Mouse (Mus musculus) embryonic stem cell, embryonic (primary cell): ENCODE measurements at regions not wholly inside any gene's neighbourhood (a gene's known extent, or its start where the extent isn't known, plus 50 kb on each side); places are given as distances from the start of the nearest gene placed in this dataset.

Source experiments
- CTCF ChIA-PET, 4 experiments: fragments of 300-600 bp in 2 of 4; fragments of 350-600 bp in 2 of 4; sonication (Branson Sonifier 250); formaldehyde crosslinking; loops; one replicate each; lab custom pipeline; 2022; ENCODE audit warnings: inconsistent platforms in 2 of 4; lab: Charles Lee
- POLR2A ChIA-PET, 4 experiments: fragments of 300-600 bp in 2 of 4; fragments of 350-600 bp in 2 of 4; sonication (Branson Sonifier 250); formaldehyde crosslinking; loops; one replicate each; lab custom pipeline; 2022; ENCODE audit warnings: antibody characterized with exemption in 4 of 4, inconsistent platforms in 1 of 4; lab: Charles Lee

- ChIA-PET CTCF (no interaction called here), POLR2A (no interaction called here)
These were observed 593.8 kb upstream of the Akr1e1 start for GRCm38 (mm10) chr13:5202736-5203135.

- ChIA-PET CTCF (no interaction called here), POLR2A (no interaction called here)
These were observed 595.2 kb upstream of the Akr1e1 start for GRCm38 (mm10) chr13:5204143-5204542.

GRCm38 (mm10) chr13:5211659-5212058, 602.7 kb upstream of the Akr1e1 start:
- CTCF ChIA-PET: no interaction called here
- POLR2A ChIA-PET: no interaction called here

- POLR2A ChIA-PET: no interaction called here
These were observed 620.5 kb upstream of the Akr1e1 start for GRCm38 (mm10) chr13:5229476-5229875.

GRCm38 (mm10) chr13:5234232-5234631, 625.3 kb upstream of the Akr1e1 start:
- CTCF ChIA-PET: no interaction called here
- POLR2A ChIA-PET: no interaction called here

More at GRCm38 (mm10) chr13:5229476-5229875, 620.5 kb upstream of the Akr1e1 start:
- CTCF ChIA-PET: no interaction called here

GRCm38 (mm10) chr13:5235391-5235790, 625.9 kb upstream of the Klf6 start:
- CTCF ChIA-PET: no interaction called here
- POLR2A ChIA-PET: interaction anchor here in 1 of 4 experiments (0.9 kb wide), 1 partner anchor 541 kb away, joined by 3 read pairs; no protein-coding TSS in a partner anchor

- CTCF ChIA-PET: no interaction called here
- POLR2A ChIA-PET: no interaction called here
These were observed 620.7 kb upstream of the Klf6 start for GRCm38 (mm10) chr13:5240541-5240940.

GRCm38 (mm10) chr13:5242782-5243181, 618.5 kb upstream of the Klf6 start:
- CTCF ChIA-PET: no interaction called here
- POLR2A ChIA-PET: interaction anchor here in 1 of 4 experiments (0.8 kb wide), 1 partner anchor 12 kb away, joined by 6 read pairs; no protein-coding TSS in a partner anchor

- CTCF ChIA-PET: no interaction called here
- POLR2A ChIA-PET: no interaction called here
These were observed 612.5 kb upstream of the Klf6 start for GRCm38 (mm10) chr13:5248671-5249391.

GRCm38 (mm10) chr13:5257891-5258660, 603.2 kb upstream of the Klf6 start:
- POLR2A ChIA-PET: no interaction called here
- CTCF ChIA-PET: interaction anchor here in 1 of 4 experiments (0.6 kb wide), 1 partner anchor 914 kb away, joined by 3 read pairs; no protein-coding TSS in a partner anchor

- ChIA-PET POLR2A (no interaction called here), CTCF (no interaction called here)
These were observed 601.5 kb upstream of the Klf6 start for GRCm38 (mm10) chr13:5259760-5260159.

- ChIA-PET CTCF (no interaction called here), POLR2A (no interaction called here)
These were observed 588.6 kb upstream of the Klf6 start for GRCm38 (mm10) chr13:5272506-5273192.

GRCm38 (mm10) chr13:5276564-5276963, 584.7 kb upstream of the Klf6 start:
- POLR2A ChIA-PET: no interaction called here
- CTCF ChIA-PET: no interaction called here

- ChIA-PET POLR2A (no interaction called here), CTCF (no interaction called here)
These were observed 571.4 kb upstream of the Klf6 start for GRCm38 (mm10) chr13:5289753-5290449.

GRCm38 (mm10) chr13:5302141-5302540, 559.1 kb upstream of the Klf6 start:
- ChIA-PET POLR2A (no interaction called here), CTCF (no interaction called here)

- CTCF ChIA-PET: no interaction called here
- POLR2A ChIA-PET: no interaction called here
These were observed 554.6 kb upstream of the Klf6 start for GRCm38 (mm10) chr13:5306688-5307087.

GRCm38 (mm10) chr13:5313297-5313696, 548.0 kb upstream of the Klf6 start:
- ChIA-PET POLR2A (interaction anchor here in 2 of 4 experiments (0.6 to 0.7 kb wide), 2 partner anchors 107 to 587 kb away, joined by 3 read pairs; no protein-coding TSS in a partner anchor), CTCF (no interaction called here)

GRCm38 (mm10) chr13:5315011-5315410, 546.3 kb upstream of the Klf6 start:
- ChIA-PET CTCF (no interaction called here), POLR2A (interaction anchor here in 1 of 4 experiments (1.3 kb wide), 1 partner anchor 546 kb away, joined by 3 read pairs; the partner anchor contains the start of gene Klf6)
